Mouse (Mus musculus): ENCODE measurements at regions not wholly inside any gene's neighbourhood (a gene's known extent, or its start where the extent isn't known, plus 50 kb on each side); places are given as distances from the start of the nearest gene placed in this dataset.
"Not testable (repeated sequence)": the region's sequence is repeated elsewhere in the genome, so short reads cannot be mapped to it uniquely, and the experiment has no call there.

DNA sequence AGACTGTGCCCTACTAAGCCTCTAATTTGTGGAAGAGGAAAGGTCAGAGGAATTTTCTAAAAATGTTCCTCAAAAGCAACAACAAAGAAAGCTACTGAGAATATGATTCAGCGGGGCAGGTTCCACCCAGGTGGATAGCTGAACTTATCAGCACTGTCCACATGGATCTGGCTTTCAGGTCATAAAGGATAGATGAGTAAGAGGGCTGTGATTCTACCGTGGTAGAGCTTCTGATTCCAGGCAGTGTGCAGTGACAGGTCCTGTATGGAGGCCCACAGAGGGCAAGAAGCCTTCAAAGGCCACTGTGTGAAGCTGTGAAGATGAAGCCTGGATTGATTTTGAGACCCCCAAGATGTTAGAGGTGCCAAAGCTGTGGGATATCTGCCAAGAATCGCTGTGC lies 51.8 kb downstream of the Teddm3 start:
- H3K4me1 ChIP-seq; H3K4me2 ChIP-seq; H3K36me3 ChIP-seq; H3K9me3 ChIP-seq; ATAC-seq (ENCODE audit: extremely low read depth, insufficient number of reproducible peaks, low FRiP score, low TSS enrichment); H3K9ac ChIP-seq; H3K4me3 ChIP-seq; H3K27me3 ChIP-seq (replicated peaks); H3K27ac ChIP-seq (replicated peaks): not testable (repeated sequence)
- 65% methylated on average over 3 of the region's 3 CpGs for WGBS

GRCm38 (mm10) chr16:21100126-21100525 lies 53.7 kb downstream of the Teddm3 start:
- not testable (repeated sequence) for H3K9ac ChIP-seq; H3K4me2 ChIP-seq; H3K27ac ChIP-seq (replicated peaks); H3K4me1 ChIP-seq; ATAC-seq (ENCODE audit: extremely low read depth, insufficient number of reproducible peaks, low FRiP score, low TSS enrichment); H3K9me3 ChIP-seq; H3K36me3 ChIP-seq; H3K4me3 ChIP-seq; H3K27me3 ChIP-seq (replicated peaks)
- WGBS: 69% methylated on average over 2 of the region's 2 CpGs

GRCm38 (mm10) chr16:21074779-21075148 lies 79.0 kb downstream of the Teddm3 start:
- WGBS: 51% methylated on average over 5 of the region's 5 CpGs
- ATAC-seq (ENCODE audit: extremely low read depth, insufficient number of reproducible peaks, low FRiP score, low TSS enrichment): no peak
- H3K9me3 ChIP-seq: no peaks in the 10 kb centered on the region
- H3K4me1 ChIP-seq: no peaks in the 10 kb centered on the region
- no peak overlapping the region for H3K27ac ChIP-seq (replicated peaks)
- H3K4me3 ChIP-seq: no peak overlapping the region
- H3K36me3 ChIP-seq: no peaks in the 10 kb centered on the region
- H3K9ac ChIP-seq: no peak overlapping the region
- H3K4me2 ChIP-seq: no peak overlapping the region
- H3K27me3 ChIP-seq (replicated peaks): no peaks in the 10 kb centered on the region

DNA sequence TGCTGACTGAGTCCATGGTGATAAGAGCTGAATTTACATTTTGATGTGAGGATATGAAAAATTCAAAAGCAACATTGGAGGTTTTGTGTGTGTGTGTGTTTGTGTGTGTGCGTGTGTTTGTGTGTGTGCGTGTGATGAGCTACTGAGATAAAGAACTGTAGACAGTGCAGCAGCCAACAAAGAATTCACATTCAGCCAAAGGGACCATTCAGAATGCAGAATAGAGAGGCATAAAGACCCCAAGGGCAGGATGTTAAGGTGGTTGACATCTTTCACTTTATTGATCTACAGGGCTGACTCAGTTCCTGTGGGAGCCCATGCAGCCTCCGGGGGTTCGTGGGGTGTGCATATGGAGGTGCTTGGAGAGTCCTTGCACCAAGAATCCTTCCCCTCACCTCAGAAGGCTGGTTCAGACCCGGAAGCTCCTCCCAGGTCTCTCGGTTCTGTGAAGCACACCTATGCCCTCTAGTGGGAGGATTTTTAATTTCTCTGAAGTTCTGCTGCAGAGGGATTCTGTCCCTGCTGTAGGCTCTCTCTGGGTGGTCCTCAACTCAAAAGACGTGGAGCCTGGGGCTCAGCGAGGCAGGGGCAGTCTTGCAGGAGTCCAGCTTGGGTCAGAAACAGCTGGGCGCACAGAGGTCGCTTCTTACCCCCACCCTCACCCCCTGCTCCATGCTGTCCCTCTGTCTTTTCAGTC lies 79.6 kb downstream of the Teddm3 start:
- not testable (repeated sequence) for H3K9me3 ChIP-seq; H3K27me3 ChIP-seq (replicated peaks); H3K9ac ChIP-seq; H3K36me3 ChIP-seq; H3K4me2 ChIP-seq; H3K27ac ChIP-seq (replicated peaks); H3K4me3 ChIP-seq; H3K4me1 ChIP-seq; ATAC-seq (ENCODE audit: extremely low read depth, insufficient number of reproducible peaks, low FRiP score, low TSS enrichment)
- 25% methylated on average over 9 of the region's 10 CpGs for WGBS

GRCm38 (mm10) chr16:21060211-21060610 lies 93.6 kb downstream of the Teddm3 start:
- H3K27ac ChIP-seq (replicated peaks): no peak overlapping the region
- H3K9me3 ChIP-seq: peaks cover 2% of the 10 kb centered on the region; the same call in 1 of the 2 replicates
- no peak overlapping the region for H3K9ac ChIP-seq
- no peaks in the 10 kb centered on the region for H3K36me3 ChIP-seq
- H3K4me3 ChIP-seq: no peak overlapping the region
- no peaks in the 10 kb centered on the region for H3K27me3 ChIP-seq (replicated peaks)
- ATAC-seq (ENCODE audit: extremely low read depth, insufficient number of reproducible peaks, low FRiP score, low TSS enrichment): no peak
- H3K4me2 ChIP-seq: no peak overlapping the region
- WGBS: 76% methylated on average over 2 of the region's 2 CpGs
- no peaks in the 10 kb centered on the region for H3K4me1 ChIP-seq

GRCm38 (mm10) chr16:21054772-21055171 lies 99.0 kb downstream of the Teddm3 start:
- no peak for ATAC-seq (ENCODE audit: extremely low read depth, insufficient number of reproducible peaks, low FRiP score, low TSS enrichment)
- no peaks in the 10 kb centered on the region for H3K4me1 ChIP-seq
- H3K9me3 ChIP-seq: peaks cover 26% of the 10 kb centered on the region

DNA sequence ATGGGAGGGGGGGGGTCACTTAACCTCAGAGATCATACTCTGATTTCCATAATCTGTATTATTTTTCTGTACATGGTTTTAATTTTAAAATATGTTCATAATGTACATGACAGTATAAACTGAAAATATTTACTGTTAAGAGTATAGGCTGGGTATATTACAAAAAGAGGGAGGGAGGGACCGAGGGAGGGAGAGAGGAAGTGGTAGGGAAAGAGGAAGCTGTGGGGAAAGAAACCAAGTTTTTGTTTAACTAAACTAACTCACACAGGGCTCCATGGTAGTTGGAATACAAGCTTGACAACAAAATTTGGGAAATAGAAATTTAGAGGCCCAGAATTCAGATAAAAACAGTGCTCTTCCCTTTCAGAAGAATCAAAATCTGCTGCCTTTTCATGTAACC lies 131.7 kb downstream of the Teddm3 start:
- H3K4me1 ChIP-seq; ATAC-seq (ENCODE audit: extremely low read depth, insufficient number of reproducible peaks, low FRiP score, low TSS enrichment); H3K27ac ChIP-seq (replicated peaks); H3K9ac ChIP-seq; H3K36me3 ChIP-seq; H3K4me2 ChIP-seq; H3K4me3 ChIP-seq; H3K27me3 ChIP-seq (replicated peaks): not testable (repeated sequence)
- H3K9me3 ChIP-seq: peaks cover 15% of the 10 kb centered on the region
- WGBS: 69% methylated on average over 1 of the region's 1 CpGs

More at GRCm38 (mm10) chr16:21054772-21055171, 99.0 kb downstream of the Teddm3 start:
- H3K4me2 ChIP-seq: no peak overlapping the region
- no peak overlapping the region for H3K4me3 ChIP-seq
- no peak overlapping the region for H3K9ac ChIP-seq
- no peaks in the 10 kb centered on the region for H3K36me3 ChIP-seq
- no peak overlapping the region for H3K27ac ChIP-seq (replicated peaks)
- H3K27me3 ChIP-seq (replicated peaks): no peaks in the 10 kb centered on the region

DNA sequence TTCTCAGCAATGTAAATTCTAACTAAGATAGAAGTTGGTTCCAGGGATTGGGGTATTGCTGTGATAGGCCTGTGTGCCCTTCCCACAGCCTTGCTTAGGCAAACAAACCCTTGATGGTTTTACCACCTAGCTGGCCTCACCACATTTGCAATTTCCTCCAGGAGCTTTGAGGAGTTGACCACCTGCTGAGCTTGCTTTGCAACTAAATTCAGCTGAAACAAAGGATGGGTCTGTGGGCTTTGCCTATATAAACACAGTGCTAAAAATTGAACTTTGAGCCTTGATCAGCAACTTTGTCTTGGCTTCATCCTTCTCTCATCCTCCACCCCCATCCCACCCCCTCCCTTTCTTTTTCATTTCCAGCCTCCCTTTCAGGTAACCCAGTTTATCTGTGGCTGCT lies 148.9 kb downstream of the Teddm3 start:
- no peak for ATAC-seq (ENCODE audit: extremely low read depth, insufficient number of reproducible peaks, low FRiP score, low TSS enrichment)
- no peaks in the 10 kb centered on the region for H3K27me3 ChIP-seq (replicated peaks)
- no peak overlapping the region for H3K9ac ChIP-seq
- H3K9me3 ChIP-seq: peaks cover 8% of the 10 kb centered on the region
- no peaks in the 10 kb centered on the region for H3K4me1 ChIP-seq
- no peak overlapping the region for H3K4me3 ChIP-seq
- H3K4me2 ChIP-seq: no peak overlapping the region
- H3K27ac ChIP-seq (replicated peaks): no peak overlapping the region
- H3K36me3 ChIP-seq: no peaks in the 10 kb centered on the region

DNA sequence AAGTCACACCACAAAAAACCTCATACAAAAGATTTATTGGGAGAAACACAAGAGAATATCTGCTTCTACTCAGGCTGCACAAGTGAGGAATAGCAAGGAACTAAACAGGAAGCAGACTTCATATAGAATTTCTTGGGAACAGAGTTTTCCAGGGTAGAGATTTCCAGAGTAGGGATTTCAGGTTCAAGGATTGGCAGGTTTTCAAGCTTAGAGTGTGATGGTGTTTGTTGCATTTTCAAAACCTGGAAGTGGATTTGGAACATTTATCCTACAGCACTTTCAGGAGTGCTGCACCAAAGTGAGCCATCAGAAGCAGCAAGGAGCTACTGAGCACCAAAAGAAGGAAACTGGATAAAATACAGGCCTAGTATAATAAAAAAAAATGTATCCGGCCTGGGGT lies 152.7 kb downstream of the Teddm3 start:
- Histone ChIP-seq H3K9me3 (peaks cover 8% of the 10 kb centered on the region), H3K36me3 (no peaks in the 10 kb centered on the region), H3K4me2 (no peak overlapping the region), H3K27ac (replicated peaks) (no peak overlapping the region), H3K4me1 (no peaks in the 10 kb centered on the region), H3K9ac (no peak overlapping the region), H3K4me3 (no peak overlapping the region), H3K27me3 (replicated peaks) (no peaks in the 10 kb centered on the region)
- 65% methylated on average over 1 of the region's 1 CpGs for WGBS
- ATAC-seq (ENCODE audit: extremely low read depth, insufficient number of reproducible peaks, low FRiP score, low TSS enrichment): no peak

- Histone ChIP-seq H3K4me1 (no peaks in the 10 kb centered on the region), H3K4me3 (no peak overlapping the region), H3K27me3 (replicated peaks) (no peaks in the 10 kb centered on the region), H3K9ac (no peak overlapping the region), H3K4me2 (no peak overlapping the region), H3K27ac (replicated peaks) (no peak overlapping the region), H3K9me3 (0 out of 2 replicates have a peak, but pooled peaks cover 9% of the 10 kb centered on the region), H3K36me3 (no peaks in the 10 kb centered on the region)
- WGBS: 81% methylated on average over 2 of the region's 2 CpGs
- ATAC-seq (ENCODE audit: extremely low read depth, insufficient number of reproducible peaks, low FRiP score, low TSS enrichment): no peak
These were observed 163.3 kb downstream of the Teddm3 start for GRCm38 (mm10) chr16:20990524-20990923.

GRCm38 (mm10) chr16:20975406-20975805 lies 178.4 kb downstream of the Teddm3 start:
- peaks cover 19% of the 10 kb centered on the region for H3K4me1 ChIP-seq
- 0 out of 2 replicates have a peak overlapping the region, but pooled peaks have one; percentile 16 for H3K27ac ChIP-seq (replicated peaks)
- H3K9ac ChIP-seq: no peak overlapping the region
- H3K36me3 ChIP-seq: no peaks in the 10 kb centered on the region
- H3K4me2 ChIP-seq: no peak overlapping the region
- no peak for ATAC-seq (ENCODE audit: extremely low read depth, insufficient number of reproducible peaks, low FRiP score, low TSS enrichment)
- no peak overlapping the region for H3K4me3 ChIP-seq
- 13% methylated on average over 2 of the region's 2 CpGs for WGBS
- no peaks in the 10 kb centered on the region for H3K9me3 ChIP-seq
- no peaks in the 10 kb centered on the region for H3K27me3 ChIP-seq (replicated peaks)

DNA sequence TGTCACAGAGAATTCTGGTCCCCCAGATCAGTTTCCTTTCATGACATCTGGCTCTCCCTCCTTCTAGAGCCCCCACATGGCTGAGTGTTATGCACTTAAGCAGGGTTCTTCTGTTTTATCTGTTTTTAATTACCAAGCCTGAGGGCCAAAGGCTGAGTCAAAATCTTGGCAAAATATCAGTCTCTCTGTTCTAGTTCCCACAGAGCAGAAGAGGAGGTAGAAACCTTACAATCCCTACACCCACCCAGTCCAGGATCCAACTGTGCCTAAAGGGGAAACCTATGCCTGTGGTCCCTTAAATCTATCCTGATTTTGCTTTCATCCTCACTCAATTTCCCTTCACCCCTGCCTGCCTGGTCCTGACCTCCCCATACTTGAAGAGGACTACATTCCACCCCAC lies 181.4 kb downstream of the Teddm3 start:
- no peak for ATAC-seq (ENCODE audit: extremely low read depth, insufficient number of reproducible peaks, low FRiP score, low TSS enrichment)

More for the DNA sequence above, 181.4 kb downstream of the Teddm3 start:
- H3K9ac ChIP-seq: no peak overlapping the region
- H3K27ac ChIP-seq (replicated peaks): no peak overlapping the region
- H3K4me2 ChIP-seq: no peak overlapping the region
- no peak overlapping the region for H3K4me3 ChIP-seq
- H3K4me1 ChIP-seq: peaks cover 19% of the 10 kb centered on the region
- no peaks in the 10 kb centered on the region for H3K27me3 ChIP-seq (replicated peaks)
- H3K36me3 ChIP-seq: no peaks in the 10 kb centered on the region
- H3K9me3 ChIP-seq: no peaks in the 10 kb centered on the region
